Mouse (Mus musculus): ENCODE data around the gene Fbxo24. TPM values are rescaled to one million over a fixed set of nuclear protein-coding genes. Genes with fewer than 3 reads are reported as not detected.

Fbxo24 gene
- 0.19 TPM in 1 of 2 replicates, not detected in the other for polyA plus RNA-seq (2014; fragmentation: Nextera tagmentation; extraction: Ambion mirVana)

- H3K9me3 ChIP-seq (ENCODE audit: control insufficient read depth, low read length) = no peaks in the 10 kb centered on the region
- H3K27ac ChIP-seq (ENCODE audit: low read depth, low read length) = peak within 1 kb of the TSS; percentile 91
- peak; percentile 99 for ATAC-seq (ENCODE audit: low read depth)
- H3K27me3 ChIP-seq (ENCODE audit: control insufficient read depth, insufficient read depth, low read length) = no peaks in the 10 kb centered on the region
- H3K4me1 ChIP-seq (ENCODE audit: control insufficient read depth, insufficient read depth, low read length) = peaks cover 26% of the 10 kb centered on the region
- H3K4me3 ChIP-seq (ENCODE audit: low read depth, low read length) = peak within 1 kb of the TSS; percentile 82
- peak within 1 kb of the TSS; percentile 82 for H3K9ac ChIP-seq (replicated peaks; ENCODE audit: low read depth, low read length)
- under 1% methylated on average over 46 of the region's 46 CpGs for WGBS
- H3K36me3 ChIP-seq (ENCODE audit: control insufficient read depth, insufficient read depth, low read length) = 0 out of 2 replicates have a peak, but pooled peaks cover under 1% of the 10 kb centered on the region
- peak within 1 kb of the TSS; percentile 91 for H3K4me2 ChIP-seq (ENCODE audit: low read depth, low read length)
Measured at GRCm38 (mm10) chr5:137628498-137629305, at the start of gene Fbxo24, which contains the start of the genes Lrch4 and Gm20605. Fbxo24 (minus strand) TSS chr5:137629002. Lrch4 (plus strand) TSS chr5:137629121. Gm20605 (plus strand) TSS chr5:137629175.

DNA sequence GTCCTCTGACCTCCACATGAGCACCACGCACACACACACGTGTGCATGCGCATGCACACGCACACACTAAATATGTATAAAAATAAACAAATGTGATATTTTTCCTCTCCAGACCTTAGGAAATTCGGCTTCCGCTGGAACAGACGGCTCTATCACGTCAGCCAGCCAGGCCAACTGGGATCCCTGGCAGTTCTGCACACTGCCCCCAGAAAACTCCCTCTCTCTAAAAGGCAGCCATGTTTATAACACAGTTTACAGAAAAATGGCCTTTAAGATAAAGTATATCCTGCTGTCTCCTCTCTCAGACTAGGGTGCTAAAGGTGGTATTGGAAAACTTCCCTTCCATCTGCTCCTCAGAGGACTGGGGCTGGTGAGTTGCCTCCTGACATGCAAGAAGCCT, 49.1 kb upstream of the Fbxo24 start:
- ATAC-seq (ENCODE audit: low read depth) = no peak
- Histone ChIP-seq H3K36me3 (ENCODE audit: control insufficient read depth, insufficient read depth, low read length) (no peaks in the 10 kb centered on the region), H3K27me3 (ENCODE audit: control insufficient read depth, insufficient read depth, low read length) (no peaks in the 10 kb centered on the region), H3K27ac (ENCODE audit: low read depth, low read length) (no peak overlapping the region), H3K9me3 (ENCODE audit: control insufficient read depth, low read length) (no peaks in the 10 kb centered on the region), H3K4me2 (ENCODE audit: low read depth, low read length) (no peak overlapping the region), H3K4me3 (ENCODE audit: low read depth, low read length) (no peak overlapping the region), H3K4me1 (ENCODE audit: control insufficient read depth, insufficient read depth, low read length) (0 out of 2 replicates have a peak, but pooled peaks cover 3% of the 10 kb centered on the region), H3K9ac (replicated peaks; ENCODE audit: low read depth, low read length) (no peak overlapping the region)
- 97% methylated on average over 8 of the region's 8 CpGs for WGBS

- WGBS = 93% methylated on average over 8 of the region's 8 CpGs
- Histone ChIP-seq H3K9ac (replicated peaks; ENCODE audit: low read depth, low read length) (no peak overlapping the region), H3K9me3 (ENCODE audit: control insufficient read depth, low read length) (no peaks in the 10 kb centered on the region), H3K4me1 (ENCODE audit: control insufficient read depth, insufficient read depth, low read length) (peaks cover 3% of the 10 kb centered on the region; the same call in 1 of the 2 replicates), H3K27ac (ENCODE audit: low read depth, low read length) (no peak overlapping the region), H3K4me2 (ENCODE audit: low read depth, low read length) (no peak overlapping the region), H3K36me3 (ENCODE audit: control insufficient read depth, insufficient read depth, low read length) (no peaks in the 10 kb centered on the region), H3K4me3 (ENCODE audit: low read depth, low read length) (no peak overlapping the region), H3K27me3 (ENCODE audit: control insufficient read depth, insufficient read depth, low read length) (no peaks in the 10 kb centered on the region)
- no peak for ATAC-seq (ENCODE audit: low read depth)
Measured at GRCm38 (mm10) chr5:137674786-137675185, 46.0 kb upstream of the Fbxo24 start.

- no peak overlapping the region for H3K4me2 ChIP-seq (ENCODE audit: low read depth, low read length)
- WGBS = 92% methylated on average over 6 of the region's 6 CpGs
- peaks cover 3% of the 10 kb centered on the region; the same call in 1 of the 2 replicates for H3K4me1 ChIP-seq (ENCODE audit: control insufficient read depth, insufficient read depth, low read length)
- no peaks in the 10 kb centered on the region for H3K27me3 ChIP-seq (ENCODE audit: control insufficient read depth, insufficient read depth, low read length)
- no peak overlapping the region for H3K9ac ChIP-seq (replicated peaks; ENCODE audit: low read depth, low read length)
- no peaks in the 10 kb centered on the region for H3K9me3 ChIP-seq (ENCODE audit: control insufficient read depth, low read length)
- H3K27ac ChIP-seq (ENCODE audit: low read depth, low read length) = no peak overlapping the region
- H3K4me3 ChIP-seq (ENCODE audit: low read depth, low read length) = no peak overlapping the region
- no peaks in the 10 kb centered on the region for H3K36me3 ChIP-seq (ENCODE audit: control insufficient read depth, insufficient read depth, low read length)
- ATAC-seq (ENCODE audit: low read depth) = no peak
Measured at GRCm38 (mm10) chr5:137673015-137673414, 44.2 kb upstream of the Fbxo24 start.

DNA sequence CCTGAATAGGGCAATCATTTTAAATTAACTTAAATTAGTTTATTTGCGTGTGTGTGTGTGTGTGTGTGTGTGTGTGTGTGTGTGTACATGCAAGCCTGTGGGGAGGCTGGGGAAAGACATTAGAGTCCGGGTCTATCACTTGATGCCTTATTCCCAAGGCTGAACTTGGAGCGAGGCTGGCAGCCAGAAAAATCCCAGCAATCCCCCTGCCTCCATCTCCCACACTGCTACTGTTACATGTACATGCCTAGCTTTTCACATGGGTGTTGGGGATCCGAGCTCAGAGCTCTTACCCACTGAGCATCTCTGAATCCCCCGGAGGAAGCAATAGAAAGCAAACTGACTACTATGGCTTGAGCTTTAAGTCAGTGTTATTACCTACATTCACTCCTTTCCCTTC, 43.6 kb upstream of the Fbxo24 start:
- Histone ChIP-seq H3K4me2 (ENCODE audit: low read depth, low read length) (no peak overlapping the region), H3K9me3 (ENCODE audit: control insufficient read depth, low read length) (no peaks in the 10 kb centered on the region), H3K27me3 (ENCODE audit: control insufficient read depth, insufficient read depth, low read length) (no peaks in the 10 kb centered on the region), H3K27ac (ENCODE audit: low read depth, low read length) (0 out of 2 replicates have a peak overlapping the region, but pooled peaks have one; percentile 22), H3K9ac (replicated peaks; ENCODE audit: low read depth, low read length) (no peak overlapping the region), H3K36me3 (ENCODE audit: control insufficient read depth, insufficient read depth, low read length) (no peaks in the 10 kb centered on the region), H3K4me1 (ENCODE audit: control insufficient read depth, insufficient read depth, low read length) (peaks cover 3% of the 10 kb centered on the region; the same call in 1 of the 2 replicates), H3K4me3 (ENCODE audit: low read depth, low read length) (no peak overlapping the region)
- 81% methylated on average over 5 of the region's 5 CpGs for WGBS
- ATAC-seq (ENCODE audit: low read depth) = no peak

- no peaks in the 10 kb centered on the region for H3K27me3 ChIP-seq (ENCODE audit: control insufficient read depth, insufficient read depth, low read length)
- H3K9ac ChIP-seq (replicated peaks; ENCODE audit: low read depth, low read length) = no peak overlapping the region
- H3K36me3 ChIP-seq (ENCODE audit: control insufficient read depth, insufficient read depth, low read length) = 0 out of 2 replicates have a peak, but pooled peaks cover 4% of the 10 kb centered on the region
- no peaks in the 10 kb centered on the region for H3K9me3 ChIP-seq (ENCODE audit: control insufficient read depth, low read length)
- no peak for ATAC-seq (ENCODE audit: low read depth)
- WGBS = 42% methylated on average over 9 of the region's 9 CpGs
- H3K4me2 ChIP-seq (ENCODE audit: low read depth, low read length) = no peak overlapping the region
- H3K27ac ChIP-seq (ENCODE audit: low read depth, low read length) = 0 out of 2 replicates have a peak overlapping the region, but pooled peaks have one; percentile 22
- peaks cover 3% of the 10 kb centered on the region; the same call in 1 of the 2 replicates for H3K4me1 ChIP-seq (ENCODE audit: control insufficient read depth, insufficient read depth, low read length)
- no peak overlapping the region for H3K4me3 ChIP-seq (ENCODE audit: low read depth, low read length)
Measured at GRCm38 (mm10) chr5:137671443-137672240, 42.8 kb upstream of the Fbxo24 start.

DNA sequence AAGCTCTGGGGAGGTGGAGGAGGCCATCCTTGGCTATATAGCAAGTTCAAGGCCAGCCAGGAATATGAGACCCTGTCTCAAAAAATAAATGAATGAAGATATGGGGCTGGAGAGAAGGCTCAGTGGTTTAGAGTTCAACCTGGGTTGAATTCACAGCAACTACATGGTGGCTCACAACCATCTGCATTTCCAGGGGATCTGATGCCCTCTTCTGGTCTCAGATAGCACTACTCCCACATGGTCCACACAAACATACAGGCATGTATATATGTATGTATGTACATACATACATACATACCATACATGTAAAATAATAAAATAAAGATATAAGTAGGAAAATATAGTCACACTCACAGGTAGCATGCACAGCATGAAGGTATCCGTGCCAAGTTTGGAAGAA, 41.4 kb upstream of the Fbxo24 start:
- Histone ChIP-seq H3K4me1 (ENCODE audit: control insufficient read depth, insufficient read depth, low read length) (peaks cover 3% of the 10 kb centered on the region; the same call in 1 of the 2 replicates), H3K4me2 (ENCODE audit: low read depth, low read length) (no peak overlapping the region), H3K9me3 (ENCODE audit: control insufficient read depth, low read length) (no peaks in the 10 kb centered on the region), H3K36me3 (ENCODE audit: control insufficient read depth, insufficient read depth, low read length) (peaks cover 9% of the 10 kb centered on the region), H3K27me3 (ENCODE audit: control insufficient read depth, insufficient read depth, low read length) (no peaks in the 10 kb centered on the region), H3K4me3 (ENCODE audit: low read depth, low read length) (no peak overlapping the region), H3K27ac (ENCODE audit: low read depth, low read length) (no peak overlapping the region), H3K9ac (replicated peaks; ENCODE audit: low read depth, low read length) (no peak overlapping the region)
- no peak for ATAC-seq (ENCODE audit: low read depth)
- 97% methylated on average over 1 of the region's 1 CpGs for WGBS

GRCm38 (mm10) chr5:137668971-137669370, 40.2 kb upstream of the Fbxo24 start:
- no peak overlapping the region for H3K27ac ChIP-seq (ENCODE audit: low read depth, low read length)
- no peaks in the 10 kb centered on the region for H3K9me3 ChIP-seq (ENCODE audit: control insufficient read depth, low read length)
- 74% methylated on average over 10 of the region's 10 CpGs for WGBS
- H3K4me1 ChIP-seq (ENCODE audit: control insufficient read depth, insufficient read depth, low read length) = peaks cover 3% of the 10 kb centered on the region; the same call in 1 of the 2 replicates
- no peak overlapping the region for H3K4me2 ChIP-seq (ENCODE audit: low read depth, low read length)
- peaks cover 13% of the 10 kb centered on the region for H3K36me3 ChIP-seq (ENCODE audit: control insufficient read depth, insufficient read depth, low read length)
- no peak overlapping the region for H3K9ac ChIP-seq (replicated peaks; ENCODE audit: low read depth, low read length)
- no peak overlapping the region for H3K4me3 ChIP-seq (ENCODE audit: low read depth, low read length)
- no peak for ATAC-seq (ENCODE audit: low read depth)
- H3K27me3 ChIP-seq (ENCODE audit: control insufficient read depth, insufficient read depth, low read length) = no peaks in the 10 kb centered on the region

Measured in neural tube, embryonic 14.5 days (tissue).